Mouse (Mus musculus): ENCODE measurements around the gene Gpsm1. TPM values are rescaled to one million over a fixed set of nuclear protein-coding genes. Genes with fewer than 3 reads are reported as not detected.

The Gpsm1 gene
- polyA plus RNA-seq, 1 experiment from 2014 or later: 44.4 TPM

GRCm38 (mm10) chr2:26298208-26298855, 17.0 kb upstream of the Gpsm1 start:
- 0 out of 2 replicates have a peak, but pooled peaks have one; percentile 26 for ATAC-seq (replicated peaks; ENCODE audit: low FRiP score)
- Histone ChIP-seq H3K4me3 (replicated peaks) (no peak overlapping the region), H3K9ac (no peak overlapping the region), H3K27me3 (0 out of 2 replicates have a peak, but pooled peaks cover 10% of the 10 kb centered on the region), H3K4me2 (no peak overlapping the region), H3K36me3 (no peaks in the 10 kb centered on the region), H3K4me1 (peaks cover 23% of the 10 kb centered on the region), H3K9me3 (replicated peaks) (no peaks in the 10 kb centered on the region), H3K27ac (no peak overlapping the region)
- 6% methylated on average over 10 of the region's 10 CpGs for WGBS

- H3K4me1 ChIP-seq: peaks cover 23% of the 10 kb centered on the region
- no peaks in the 10 kb centered on the region for H3K36me3 ChIP-seq
- no peak overlapping the region for H3K27ac ChIP-seq
- WGBS: 16% methylated on average over 4 of the region's 4 CpGs
- 0 out of 2 replicates have a peak, but pooled peaks cover 10% of the 10 kb centered on the region for H3K27me3 ChIP-seq
- H3K4me3 ChIP-seq (replicated peaks): no peak overlapping the region
- ATAC-seq (replicated peaks; ENCODE audit: low FRiP score): no peak
- H3K4me2 ChIP-seq: no peak overlapping the region
- H3K9me3 ChIP-seq (replicated peaks): no peaks in the 10 kb centered on the region
- H3K9ac ChIP-seq: no peak overlapping the region
These were observed 16.5 kb upstream of the Gpsm1 start for GRCm38 (mm10) chr2:26298856-26299230.

GRCm38 (mm10) chr2:26299336-26299735, 16.0 kb upstream of the Gpsm1 start:
- Histone ChIP-seq H3K27ac (no peak overlapping the region), H3K4me3 (replicated peaks) (no peak overlapping the region), H3K4me1 (peaks cover 23% of the 10 kb centered on the region), H3K9me3 (replicated peaks) (no peaks in the 10 kb centered on the region), H3K9ac (no peak overlapping the region), H3K27me3 (0 out of 2 replicates have a peak, but pooled peaks cover 10% of the 10 kb centered on the region), H3K36me3 (no peaks in the 10 kb centered on the region), H3K4me2 (no peak overlapping the region)
- 55% methylated on average over 7 of the region's 7 CpGs for WGBS
- no peak for ATAC-seq (replicated peaks; ENCODE audit: low FRiP score)

GRCm38 (mm10) chr2:26300161-26300807, 15.0 kb upstream of the Gpsm1 start:
- no peak overlapping the region for H3K4me2 ChIP-seq
- no peak overlapping the region for H3K9ac ChIP-seq
- H3K4me1 ChIP-seq: peaks cover 23% of the 10 kb centered on the region
- H3K4me3 ChIP-seq (replicated peaks): no peak overlapping the region
- H3K27me3 ChIP-seq: 0 out of 2 replicates have a peak, but pooled peaks cover 10% of the 10 kb centered on the region
- no peaks in the 10 kb centered on the region for H3K9me3 ChIP-seq (replicated peaks)
- no peak; the same call in 1 of the 2 replicates for ATAC-seq (replicated peaks; ENCODE audit: low FRiP score)
- H3K27ac ChIP-seq: no peak overlapping the region
- no peaks in the 10 kb centered on the region for H3K36me3 ChIP-seq
- 50% methylated on average over 5 of the region's 5 CpGs for WGBS

- Histone ChIP-seq H3K9ac (no peak overlapping the region), H3K27ac (no peak overlapping the region), H3K9me3 (replicated peaks) (no peaks in the 10 kb centered on the region), H3K4me3 (replicated peaks) (no peak overlapping the region), H3K36me3 (no peaks in the 10 kb centered on the region), H3K4me2 (no peak overlapping the region), H3K27me3 (0 out of 2 replicates have a peak, but pooled peaks cover 10% of the 10 kb centered on the region), H3K4me1 (peaks cover 23% of the 10 kb centered on the region)
- ATAC-seq (replicated peaks; ENCODE audit: low FRiP score): peak; percentile 35; the same call in 1 of the 2 replicates
- 0% methylated on average over 3 of the region's 3 CpGs for WGBS
These were observed 14.5 kb upstream of the Gpsm1 start for GRCm38 (mm10) chr2:26300808-26301174.

- peaks cover 13% of the 10 kb centered on the region for H3K4me1 ChIP-seq
- no peaks in the 10 kb centered on the region for H3K36me3 ChIP-seq
- no peak overlapping the region for H3K27ac ChIP-seq
- H3K4me3 ChIP-seq (replicated peaks): no peak overlapping the region
- no peak for ATAC-seq (replicated peaks; ENCODE audit: low FRiP score)
- WGBS: 79% methylated on average over 10 of the region's 10 CpGs
- no peak overlapping the region for H3K9ac ChIP-seq
- 0 out of 2 replicates have a peak, but pooled peaks cover 10% of the 10 kb centered on the region for H3K27me3 ChIP-seq
- no peaks in the 10 kb centered on the region for H3K9me3 ChIP-seq (replicated peaks)
- H3K4me2 ChIP-seq: no peak overlapping the region
These were observed 13.3 kb upstream of the Gpsm1 start for GRCm38 (mm10) chr2:26302005-26302503.

- Histone ChIP-seq H3K9me3 (replicated peaks) (no peaks in the 10 kb centered on the region), H3K36me3 (no peaks in the 10 kb centered on the region), H3K4me3 (replicated peaks) (no peak overlapping the region), H3K4me1 (peaks cover 10% of the 10 kb centered on the region), H3K27ac (no peak overlapping the region), H3K9ac (no peak overlapping the region), H3K4me2 (no peak overlapping the region), H3K27me3 (0 out of 2 replicates have a peak, but pooled peaks cover under 1% of the 10 kb centered on the region)
- WGBS: 86% methylated on average over 1 of the region's 1 CpGs
- no peak for ATAC-seq (replicated peaks; ENCODE audit: low FRiP score)
These were observed 10.6 kb upstream of the Gpsm1 start for GRCm38 (mm10) chr2:26304711-26305110.

- Histone ChIP-seq H3K4me2 (no peak overlapping the region), H3K36me3 (no peaks in the 10 kb centered on the region), H3K9ac (no peak overlapping the region), H3K27ac (no peak overlapping the region), H3K4me1 (peaks cover 15% of the 10 kb centered on the region), H3K4me3 (replicated peaks) (no peak overlapping the region), H3K9me3 (replicated peaks) (no peaks in the 10 kb centered on the region), H3K27me3 (no peaks in the 10 kb centered on the region)
- WGBS: 67% methylated on average over 2 of the region's 2 CpGs
- ATAC-seq (replicated peaks; ENCODE audit: low FRiP score): no peak
These were observed 9.8 kb upstream of the Gpsm1 start for GRCm38 (mm10) chr2:26305555-26305954.

GRCm38 (mm10) chr2:26306702-26307101, 8.6 kb upstream of the Gpsm1 start:
- peaks cover 16% of the 10 kb centered on the region for H3K4me1 ChIP-seq
- no peak overlapping the region for H3K9ac ChIP-seq
- 85% methylated on average over 3 of the region's 3 CpGs for WGBS
- no peaks in the 10 kb centered on the region for H3K9me3 ChIP-seq (replicated peaks)
- no peaks in the 10 kb centered on the region for H3K36me3 ChIP-seq
- H3K4me3 ChIP-seq (replicated peaks): no peak overlapping the region
- no peak for ATAC-seq (replicated peaks; ENCODE audit: low FRiP score)
- H3K27ac ChIP-seq: no peak overlapping the region
- no peaks in the 10 kb centered on the region for H3K27me3 ChIP-seq
- no peak overlapping the region for H3K4me2 ChIP-seq

GRCm38 (mm10) chr2:26309739-26310138, 5.6 kb upstream of the Gpsm1 start:
- H3K4me2 ChIP-seq: peak overlapping the region; percentile 8; the same call in 1 of the 2 replicates
- WGBS: 20% methylated on average over 10 of the region's 10 CpGs
- no peaks in the 10 kb centered on the region for H3K36me3 ChIP-seq
- ATAC-seq (replicated peaks; ENCODE audit: low FRiP score): peak; percentile 73
- no peak overlapping the region for H3K4me3 ChIP-seq (replicated peaks)
- H3K27me3 ChIP-seq: no peaks in the 10 kb centered on the region
- peaks cover 33% of the 10 kb centered on the region for H3K4me1 ChIP-seq
- H3K9ac ChIP-seq: no peak overlapping the region
- H3K27ac ChIP-seq: peak overlapping the region; percentile 83
- H3K9me3 ChIP-seq (replicated peaks): no peaks in the 10 kb centered on the region

- whole genome bisulfite sequencing: 78% methylated on average over 5 of the region's 5 CpGs
- Histone ChIP-seq H3K36me3 (no peaks in the 10 kb centered on the region), H3K9ac (no peak overlapping the region), H3K27me3 (no peaks in the 10 kb centered on the region), H3K4me1 (peaks cover 49% of the 10 kb centered on the region), H3K27ac (no peak overlapping the region), H3K9me3 (replicated peaks) (no peaks in the 10 kb centered on the region), H3K4me3 (replicated peaks) (no peak overlapping the region), H3K4me2 (no peak overlapping the region)
- no peak for ATAC-seq (replicated peaks; ENCODE audit: low FRiP score)
These were observed 3.4 kb upstream of the Gpsm1 start for GRCm38 (mm10) chr2:26311936-26312335.

GRCm38 (mm10) chr2:26312812-26313211, 2.5 kb upstream of the Gpsm1 start:
- no peak for ATAC-seq (replicated peaks; ENCODE audit: low FRiP score)
- Histone ChIP-seq H3K4me2 (no peak overlapping the region), H3K27ac (no peak overlapping the region), H3K9me3 (replicated peaks) (no peaks in the 10 kb centered on the region), H3K4me1 (peaks cover 57% of the 10 kb centered on the region), H3K4me3 (replicated peaks) (no peak overlapping the region), H3K27me3 (no peaks in the 10 kb centered on the region), H3K9ac (no peak overlapping the region), H3K36me3 (no peaks in the 10 kb centered on the region)
- 64% methylated on average over 2 of the region's 2 CpGs for WGBS
